Mouse (Mus musculus): Measurements from ENCODE around the gene 1700008O03Rik. TPM values are rescaled to one million over a fixed set of nuclear protein-coding genes. Genes with fewer than 3 reads are reported as not detected.

The 1700008O03Rik gene
- not detected for polyA plus RNA-seq (2014; fragmentation: Illumina TruSeq; extraction: RNeasy Lipid Tissue Mini Kit (QIAGEN cat#74804); ENCODE audit: low read depth, low replicate concordance)

DNA sequence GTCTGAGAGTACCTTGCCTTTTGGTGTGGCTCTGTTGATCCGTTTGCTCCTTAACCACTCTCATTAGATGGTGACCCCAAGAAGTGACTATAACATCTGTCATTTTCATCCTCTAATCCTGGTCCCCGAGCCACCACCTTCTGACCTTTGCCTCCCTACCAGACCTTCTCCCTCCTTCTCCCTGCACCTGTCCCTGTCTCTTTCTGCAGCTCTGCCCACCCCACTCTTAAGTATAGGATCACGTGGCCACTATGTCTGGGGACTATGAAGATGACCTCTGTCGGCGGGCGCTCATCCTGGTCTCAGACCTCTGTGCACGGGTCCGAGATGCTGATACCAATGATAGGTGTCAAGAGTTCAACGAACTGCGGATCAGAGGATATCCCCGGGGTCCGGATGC is at the start of gene 1700008O03Rik:
TSS of gene 1700008O03Rik (minus strand) at position 101 of the 400 bp plus-strand sequence.

DNA sequence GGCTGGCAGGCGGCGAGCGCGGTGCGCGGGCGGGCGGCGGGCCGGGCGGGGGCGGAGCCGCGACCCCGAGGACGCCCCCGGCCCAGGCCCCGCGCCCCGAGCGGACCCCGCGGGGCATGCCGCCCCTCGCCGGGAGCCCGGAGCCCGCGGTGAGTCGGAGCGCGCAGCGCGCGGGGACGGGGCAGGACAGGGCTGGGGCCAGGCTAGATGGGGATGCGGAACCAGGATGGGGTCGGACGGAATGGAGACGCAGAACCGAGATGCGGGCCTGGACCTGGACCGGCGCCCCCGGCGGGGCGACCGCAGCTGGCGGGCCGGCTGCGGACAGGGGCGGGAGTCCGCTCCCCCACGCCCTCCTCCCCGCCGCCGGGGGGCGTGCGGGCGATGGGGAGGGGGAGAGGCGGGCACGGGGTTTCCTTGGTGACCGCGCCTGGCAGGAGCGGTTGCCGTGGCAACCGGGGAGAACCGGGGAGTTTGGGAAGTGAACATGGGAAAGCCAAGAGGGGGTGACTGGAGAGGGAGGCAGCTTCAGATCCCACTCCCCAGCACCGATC is 43.4 kb upstream of the 1700008O03Rik start, which contains the start of gene Lrrc4b:
TSS of gene Lrrc4b (plus strand) at position 51 of the 554 bp plus-strand sequence.

DNA sequence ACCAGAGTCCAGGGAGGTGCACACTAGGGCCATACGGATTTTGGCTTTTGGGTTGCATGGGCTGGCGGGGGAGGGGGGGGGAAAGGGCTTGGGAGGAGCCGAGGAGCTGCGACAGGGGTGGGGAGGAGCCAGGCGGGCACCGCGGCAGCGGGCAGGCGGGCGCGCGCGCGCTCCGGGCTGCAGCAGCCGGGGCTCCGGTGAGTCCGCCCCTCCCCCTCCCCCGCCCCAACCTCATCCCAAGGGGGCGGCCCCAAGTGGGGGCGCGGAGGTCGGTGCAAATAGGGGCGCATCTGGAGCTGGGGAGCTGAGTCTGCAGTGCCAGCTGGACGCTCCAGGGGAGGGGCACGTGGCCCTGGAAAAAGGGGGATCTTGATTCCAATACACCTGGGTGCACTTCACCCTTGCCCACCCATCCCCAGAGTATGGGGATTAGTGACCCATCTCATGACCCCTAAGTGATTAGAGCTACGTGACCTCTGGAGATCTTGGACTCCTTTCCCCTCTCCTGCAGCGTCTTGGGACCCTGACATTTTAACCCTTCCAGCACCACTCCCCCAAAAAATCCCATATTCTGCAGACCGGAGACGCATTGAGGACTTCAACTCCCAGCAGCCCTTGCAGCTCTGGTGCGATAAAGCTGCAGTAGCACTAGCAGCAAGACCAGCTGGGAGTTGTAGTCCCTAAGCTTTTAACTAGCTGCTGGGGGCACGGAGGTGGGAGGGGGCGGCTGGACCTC is 1.5 kb downstream of the 1700008O03Rik start, which contains the start of gene Syt3:
TSS of gene Syt3 (plus strand) at position 123 of the 736 bp plus-strand sequence.

Other genes with a start within 250 kb of the 1700008O03Rik start
- gene Klk1b16, start 249.1 kb downstream of the 1700008O03Rik start, polyA plus RNA-seq (2014; fragmentation: Illumina TruSeq; extraction: RNeasy Lipid Tissue Mini Kit (QIAGEN cat#74804); ENCODE audit: low read depth, low replicate concordance), result not detected
- not detected for gene Klk1b24, start 197.6 kb downstream of the 1700008O03Rik start, polyA plus RNA-seq (2014; fragmentation: Illumina TruSeq; extraction: RNeasy Lipid Tissue Mini Kit (QIAGEN cat#74804); ENCODE audit: low read depth, low replicate concordance)
- not detected for gene Klk1b3, start 187.6 kb downstream of the 1700008O03Rik start, polyA plus RNA-seq (2014; fragmentation: Illumina TruSeq; extraction: RNeasy Lipid Tissue Mini Kit (QIAGEN cat#74804); ENCODE audit: low read depth, low replicate concordance)
- gene Klk1b4, start 178.4 kb downstream of the 1700008O03Rik start, polyA plus RNA-seq (2014; fragmentation: Illumina TruSeq; extraction: RNeasy Lipid Tissue Mini Kit (QIAGEN cat#74804); ENCODE audit: low read depth, low replicate concordance), result not detected
- gene Klk1b5, start 169.9 kb downstream of the 1700008O03Rik start, polyA plus RNA-seq (2014; fragmentation: Illumina TruSeq; extraction: RNeasy Lipid Tissue Mini Kit (QIAGEN cat#74804); ENCODE audit: low read depth, low replicate concordance), result not detected
- 428 TPM for gene Klk1, start 160.5 kb downstream of the 1700008O03Rik start, polyA plus RNA-seq (2014; fragmentation: Illumina TruSeq; extraction: RNeasy Lipid Tissue Mini Kit (QIAGEN cat#74804); ENCODE audit: low read depth, low replicate concordance)
- gene Gm36864, start 149.6 kb downstream of the 1700008O03Rik start, polyA plus RNA-seq (2014; fragmentation: Illumina TruSeq; extraction: RNeasy Lipid Tissue Mini Kit (QIAGEN cat#74804); ENCODE audit: low read depth, low replicate concordance), result not detected
- gene 1700028J19Rik, start 139.1 kb downstream of the 1700008O03Rik start, polyA plus RNA-seq (2014; fragmentation: Illumina TruSeq; extraction: RNeasy Lipid Tissue Mini Kit (QIAGEN cat#74804); ENCODE audit: low read depth, low replicate concordance), result 0.47 TPM
- gene 2410002F23Rik, start 139.1 kb downstream of the 1700008O03Rik start, polyA plus RNA-seq (2014; fragmentation: Illumina TruSeq; extraction: RNeasy Lipid Tissue Mini Kit (QIAGEN cat#74804); ENCODE audit: low read depth, low replicate concordance), result 65.7 TPM
- gene Acp4, start 128.4 kb downstream of the 1700008O03Rik start, polyA plus RNA-seq (2014; fragmentation: Illumina TruSeq; extraction: RNeasy Lipid Tissue Mini Kit (QIAGEN cat#74804); ENCODE audit: low read depth, low replicate concordance), result not detected
- gene Gm15517, start 124.4 kb downstream of the 1700008O03Rik start, polyA plus RNA-seq (2014; fragmentation: Illumina TruSeq; extraction: RNeasy Lipid Tissue Mini Kit (QIAGEN cat#74804); ENCODE audit: low read depth, low replicate concordance), result not detected
- 1.2 TPM for gene Clec11a, start 78.9 kb downstream of the 1700008O03Rik start, polyA plus RNA-seq (2014; fragmentation: Illumina TruSeq; extraction: RNeasy Lipid Tissue Mini Kit (QIAGEN cat#74804); ENCODE audit: low read depth, low replicate concordance)
- 0.28 TPM for gene Shank1, start 75.6 kb downstream of the 1700008O03Rik start, polyA plus RNA-seq (2014; fragmentation: Illumina TruSeq; extraction: RNeasy Lipid Tissue Mini Kit (QIAGEN cat#74804); ENCODE audit: low read depth, low replicate concordance)
- not detected for gene Syt3, start 1.7 kb downstream of the 1700008O03Rik start, polyA plus RNA-seq (2014; fragmentation: Illumina TruSeq; extraction: RNeasy Lipid Tissue Mini Kit (QIAGEN cat#74804); ENCODE audit: low read depth, low replicate concordance)
- not detected for gene Lrrc4b, start 43.2 kb upstream of the 1700008O03Rik start, polyA plus RNA-seq (2014; fragmentation: Illumina TruSeq; extraction: RNeasy Lipid Tissue Mini Kit (QIAGEN cat#74804); ENCODE audit: low read depth, low replicate concordance)
- gene Aspdh, start 79.6 kb upstream of the 1700008O03Rik start, polyA plus RNA-seq (2014; fragmentation: Illumina TruSeq; extraction: RNeasy Lipid Tissue Mini Kit (QIAGEN cat#74804); ENCODE audit: low read depth, low replicate concordance), result not detected
- gene Josd2, start 82.2 kb upstream of the 1700008O03Rik start, polyA plus RNA-seq (2014; fragmentation: Illumina TruSeq; extraction: RNeasy Lipid Tissue Mini Kit (QIAGEN cat#74804); ENCODE audit: low read depth, low replicate concordance), result 1.6 TPM
- gene Emc10, start 110.7 kb upstream of the 1700008O03Rik start, polyA plus RNA-seq (2014; fragmentation: Illumina TruSeq; extraction: RNeasy Lipid Tissue Mini Kit (QIAGEN cat#74804); ENCODE audit: low read depth, low replicate concordance), result 2.0 TPM
- not detected for gene Fam71e1, start 110.8 kb upstream of the 1700008O03Rik start, polyA plus RNA-seq (2014; fragmentation: Illumina TruSeq; extraction: RNeasy Lipid Tissue Mini Kit (QIAGEN cat#74804); ENCODE audit: low read depth, low replicate concordance)
- not detected for gene Mybpc2, start 138.8 kb upstream of the 1700008O03Rik start, polyA plus RNA-seq (2014; fragmentation: Illumina TruSeq; extraction: RNeasy Lipid Tissue Mini Kit (QIAGEN cat#74804); ENCODE audit: low read depth, low replicate concordance)
- 1.6 TPM for gene Spib, start 146.3 kb upstream of the 1700008O03Rik start, polyA plus RNA-seq (2014; fragmentation: Illumina TruSeq; extraction: RNeasy Lipid Tissue Mini Kit (QIAGEN cat#74804); ENCODE audit: low read depth, low replicate concordance)
- gene Pold1, start 163.0 kb upstream of the 1700008O03Rik start, polyA plus RNA-seq (2014; fragmentation: Illumina TruSeq; extraction: RNeasy Lipid Tissue Mini Kit (QIAGEN cat#74804); ENCODE audit: low read depth, low replicate concordance), result not detected
- gene Nr1h2, start 168.1 kb upstream of the 1700008O03Rik start, polyA plus RNA-seq (2014; fragmentation: Illumina TruSeq; extraction: RNeasy Lipid Tissue Mini Kit (QIAGEN cat#74804); ENCODE audit: low read depth, low replicate concordance), result 4.1 TPM
- gene Napsa, start 186.6 kb upstream of the 1700008O03Rik start, polyA plus RNA-seq (2014; fragmentation: Illumina TruSeq; extraction: RNeasy Lipid Tissue Mini Kit (QIAGEN cat#74804); ENCODE audit: low read depth, low replicate concordance), result 1.2 TPM
- 0.22 TPM for gene Kcnc3, start 204.8 kb upstream of the 1700008O03Rik start, polyA plus RNA-seq (2014; fragmentation: Illumina TruSeq; extraction: RNeasy Lipid Tissue Mini Kit (QIAGEN cat#74804); ENCODE audit: low read depth, low replicate concordance)